Mouse (Mus musculus) cerebellum, adult (tissue): ENCODE measurements around the gene Serpina3c.
"Not testable (repeated sequence)": the region's sequence is repeated elsewhere in the genome, so short reads cannot be mapped to it uniquely, and the experiment has no call there.

Experiments used
- ATAC-seq: cut with Nextera tagmentation; 2 replicates; pipeline ENCODE4 v1.9.2; 2017; ENCODE audit warnings: mild to moderate bottlenecking, moderate library complexity, mixed read lengths; ENCODE audit not compliant: insufficient number of reproducible peaks, low FRiP score, low TSS enrichment

Serpina3c gene

GRCm38 (mm10) chr12:104114921-104115579, 38.6 kb downstream of the Serpina3c start:
- no peak for ATAC-seq

DNA sequence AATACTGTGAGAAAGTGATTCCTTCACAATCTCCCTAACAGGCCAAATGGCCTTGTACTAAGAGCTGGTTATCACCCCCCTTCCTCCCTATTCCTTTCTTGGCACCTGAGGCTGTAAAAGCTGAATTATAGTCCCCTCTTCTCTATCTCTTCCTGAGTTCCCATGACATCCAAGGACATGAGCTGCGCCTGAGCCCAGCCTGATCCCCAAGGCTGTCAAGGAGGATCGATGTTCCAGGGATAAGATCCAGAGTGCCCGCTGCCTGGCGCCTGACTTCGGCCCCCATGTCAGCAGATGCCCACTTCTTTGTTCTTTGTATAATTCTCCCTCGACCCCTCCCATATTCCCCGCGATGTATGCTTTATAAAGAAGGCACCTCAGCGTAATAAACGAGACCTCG, 41.3 kb downstream of the Serpina3c start, which contains the start of gene Serpina3a:
Serpina3a (plus strand) TSS at position 392 of the 400 bp plus-strand sequence.
- not testable (repeated sequence) for ATAC-seq

- ATAC-seq, result no peak
Observed at GRCm38 (mm10) chr12:104108507-104108906, 45.2 kb downstream of the Serpina3c start.

- no peak for ATAC-seq
Observed at GRCm38 (mm10) chr12:104106919-104107318, 46.8 kb downstream of the Serpina3c start.

DNA sequence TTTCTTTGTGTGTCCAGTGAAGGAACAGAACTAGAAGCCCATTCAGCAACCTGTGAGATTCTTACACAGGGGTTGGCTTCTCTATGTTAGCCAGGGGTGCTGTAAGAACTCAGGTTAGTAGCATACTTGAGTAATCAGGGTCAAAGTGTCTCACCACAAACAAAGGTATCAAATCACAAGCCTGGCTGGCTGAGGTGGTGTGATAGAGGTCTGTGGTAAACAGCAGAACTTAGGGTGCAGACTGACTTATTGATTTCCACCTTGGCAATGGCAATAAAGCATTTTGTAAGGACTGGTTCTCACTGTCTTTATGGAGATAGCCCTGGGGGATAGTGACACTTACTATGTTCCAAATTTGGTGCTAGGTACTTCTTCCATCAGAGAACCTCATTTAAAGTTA, 47.8 kb downstream of the Serpina3c start:
- ATAC-seq, result no peak

GRCm38 (mm10) chr12:104100768-104101167, 52.9 kb downstream of the Serpina3c start, which contains the start of gene Serpina5:
TSS of gene Serpina5 (plus strand) at chr12:104101113.
- no peak for ATAC-seq
